Mouse (Mus musculus) olfactory bulb, adult 2 months (tissue): Measurements from ENCODE around the gene Cybb.

ENCODE experiments used
- CTCF ChIP-seq: fragments of 200-500 bp; IDR thresholded peaks from 2 replicates; pipeline ENCODE4 v1.5.1; 2012; ENCODE audit warnings: low read depth, mild to moderate bottlenecking, low read length, moderate library complexity; ENCODE audit not compliant: insufficient read depth
- POLR2A ChIP-seq: fragments of 200-500 bp; IDR thresholded peaks from 2 replicates; pipeline ENCODE4 v1.6.1; 2012; ENCODE audit warnings: mild to moderate bottlenecking, low read depth, low read length, moderate library complexity; ENCODE audit not compliant: insufficient read depth

DNA sequence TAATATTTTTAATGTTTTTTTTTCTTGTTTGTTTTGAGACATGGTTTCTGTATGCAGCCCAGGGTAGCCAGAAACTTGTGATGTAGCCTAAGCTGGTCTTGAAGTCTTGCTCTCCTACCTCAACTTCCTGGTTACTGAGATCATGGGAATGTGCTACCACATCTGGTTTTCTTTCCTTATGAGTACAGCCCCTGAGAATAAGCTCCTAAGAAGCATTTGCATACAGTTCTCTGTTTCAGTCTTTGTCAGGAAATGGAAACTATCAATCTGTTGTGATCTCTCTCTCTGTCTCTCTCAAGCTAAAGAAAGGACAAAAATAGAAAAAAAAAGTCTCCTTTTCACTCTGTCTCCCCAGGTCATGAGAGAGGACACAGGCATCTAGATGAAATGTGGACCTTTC, 40.3 kb downstream of the Cybb start:
- TF ChIP-seq POLR2A (no peak), CTCF (no peak)
